Mouse (Mus musculus) brain, embryonic 18.5 days (tissue): ENCODE measurements around the gene Raver1.

ENCODE experiments used
- DNase-seq: peaks from one replicate; pipeline ENCODE4 v3.0.0-alpha.2; 2012; ENCODE audit warnings: low read depth, low spot score

The Raver1 gene

DNA sequence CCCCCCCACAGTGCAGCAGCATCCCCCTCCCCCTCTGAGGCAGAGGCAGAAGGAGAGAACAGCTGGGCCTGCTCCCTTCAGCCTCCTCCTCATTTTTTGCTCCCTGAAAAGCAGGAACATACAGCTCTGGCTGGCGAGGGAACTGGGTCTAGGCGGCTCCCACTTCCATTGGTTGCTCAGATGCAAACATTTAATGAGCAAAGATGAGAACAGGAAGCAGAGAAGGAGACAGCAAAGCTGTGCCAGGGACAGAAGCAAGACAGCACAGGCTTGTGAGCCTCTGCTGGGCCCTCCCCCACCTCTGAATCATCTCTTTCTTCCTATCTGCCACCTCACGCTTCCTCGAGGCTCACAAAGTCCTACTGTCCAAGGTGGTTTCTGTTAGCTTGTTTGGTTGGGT lies 50.5 kb downstream of the Raver1 start:
- no peak for DNase-seq

DNA sequence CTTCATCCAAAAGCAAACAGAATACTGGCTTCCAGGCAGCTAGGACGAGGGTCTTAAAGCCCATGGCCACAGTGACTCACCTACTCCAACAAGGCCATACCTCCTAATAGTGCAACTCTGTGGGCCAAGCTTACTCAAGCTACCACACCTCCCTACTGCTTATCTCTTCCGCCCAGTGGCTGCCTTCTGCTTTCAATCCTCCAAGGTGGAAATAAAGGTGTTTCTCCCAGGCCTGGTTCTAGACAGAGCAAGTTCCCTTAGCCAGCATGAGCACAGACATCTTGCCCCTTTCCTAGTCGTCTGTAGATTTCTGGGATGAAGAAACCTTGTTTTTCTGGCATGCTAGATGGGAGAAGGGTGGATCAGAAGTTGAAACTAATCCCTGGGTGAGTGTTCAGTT lies 52.0 kb downstream of the Raver1 start:
- no peak for DNase-seq

DNA sequence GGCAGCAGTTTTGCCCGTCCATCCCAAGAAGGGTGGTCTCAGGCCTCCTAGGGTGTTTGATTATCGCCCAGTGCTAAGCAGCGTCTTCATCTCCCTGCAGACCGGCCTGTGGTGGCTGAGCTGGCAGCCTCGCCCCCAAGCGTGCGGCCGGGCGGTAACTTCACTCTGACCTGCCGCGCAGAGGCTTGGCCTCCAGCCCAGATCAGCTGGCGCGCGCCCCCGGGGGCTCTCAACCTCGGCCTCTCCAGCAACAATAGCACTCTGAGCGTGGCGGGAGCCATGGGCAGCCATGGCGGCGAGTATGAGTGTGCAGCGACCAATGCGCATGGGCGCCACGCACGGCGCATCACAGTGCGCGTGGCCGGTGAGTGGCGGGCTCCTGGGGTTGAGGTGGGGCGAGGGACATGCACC lies 54.3 kb downstream of the Raver1 start:
- DNase-seq: no peak

DNA sequence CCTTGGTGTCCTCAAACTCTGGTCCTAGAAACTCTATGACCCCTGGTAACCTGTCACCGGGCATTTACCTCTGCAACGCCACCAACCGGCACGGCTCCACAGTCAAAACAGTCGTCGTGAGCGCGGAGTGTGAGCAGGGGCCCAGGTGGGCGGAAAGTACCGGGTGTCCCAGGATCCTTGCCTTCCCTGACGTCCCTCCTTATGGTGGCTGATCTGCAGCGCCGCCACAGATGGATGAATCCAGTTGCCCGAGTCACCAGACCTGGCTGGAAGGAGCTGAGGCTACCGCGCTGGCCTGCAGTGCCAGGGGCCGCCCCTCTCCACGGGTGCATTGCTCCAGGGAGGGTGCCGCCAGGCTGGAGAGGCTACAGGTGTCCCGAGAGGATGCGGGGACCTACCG lies 55.1 kb downstream of the Raver1 start:
- DNase-seq: no peak

DNA sequence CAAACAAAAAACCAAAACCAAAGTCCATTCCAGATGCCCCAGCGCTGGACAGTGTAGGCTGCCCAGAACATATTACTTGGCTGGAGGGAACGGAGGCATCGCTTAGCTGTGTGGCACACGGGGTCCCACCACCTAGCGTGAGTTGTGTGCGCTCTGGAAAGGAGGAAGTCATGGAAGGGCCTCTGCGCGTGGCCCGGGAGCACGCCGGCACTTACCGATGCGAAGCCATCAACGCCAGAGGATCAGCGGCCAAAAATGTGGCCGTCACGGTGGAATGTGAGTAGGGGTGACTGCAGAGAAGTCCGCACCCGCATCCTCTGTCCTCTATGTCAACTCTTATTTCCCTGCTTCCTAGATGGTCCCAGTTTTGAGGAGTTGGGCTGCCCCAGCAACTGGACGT lies 55.6 kb downstream of the Raver1 start:
- no peak for DNase-seq

DNA sequence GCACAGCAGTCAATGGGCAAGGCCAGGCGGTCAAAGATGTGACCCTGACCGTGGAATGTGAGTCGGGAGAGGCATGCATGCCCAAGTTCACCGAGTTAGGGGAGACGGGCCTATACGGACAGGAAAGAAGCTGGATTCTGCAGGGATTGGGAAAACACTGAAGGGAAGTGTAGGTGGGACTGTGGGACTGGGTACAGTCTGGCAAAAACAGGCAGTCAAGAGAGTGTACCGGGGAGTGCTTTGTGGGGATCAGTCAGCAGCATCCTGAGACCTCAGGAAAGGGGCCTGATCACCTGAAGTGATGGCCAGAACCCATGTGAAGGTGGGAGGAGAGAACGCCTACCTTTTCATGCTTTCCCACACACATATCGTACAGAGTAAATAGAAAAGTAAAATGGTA lies 56.2 kb downstream of the Raver1 start:
- DNase-seq: no peak

DNA sequence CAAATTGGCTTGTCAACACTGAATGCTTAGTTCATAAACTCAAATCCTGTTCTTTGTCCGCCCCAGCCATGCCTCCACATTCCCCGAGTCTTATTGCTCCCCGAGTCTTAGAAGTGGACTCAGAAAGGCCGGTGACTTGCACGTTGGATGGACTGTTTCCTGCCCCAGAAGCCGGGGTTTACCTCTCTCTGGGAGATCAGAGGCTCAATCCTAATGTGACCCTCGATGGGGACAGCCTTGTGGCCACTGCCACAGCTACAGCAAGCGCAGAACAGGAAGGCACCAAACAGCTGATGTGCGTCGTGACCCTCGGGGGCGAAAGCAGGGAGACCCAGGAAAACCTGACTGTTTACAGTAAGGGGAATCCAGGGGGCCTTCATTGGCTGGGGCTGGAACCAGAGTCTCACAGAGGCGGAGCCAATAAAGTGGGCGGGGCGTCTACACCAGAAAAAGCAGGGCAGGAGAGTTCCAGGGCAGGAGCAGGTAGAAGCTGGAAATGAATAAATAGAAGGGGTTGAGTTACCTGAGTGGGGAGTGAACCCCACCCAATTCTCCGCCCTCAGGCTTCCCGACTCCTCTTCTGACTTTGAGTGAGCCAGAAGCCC lies 57.2 kb downstream of the Raver1 start:
- no peak for DNase-seq

DNA sequence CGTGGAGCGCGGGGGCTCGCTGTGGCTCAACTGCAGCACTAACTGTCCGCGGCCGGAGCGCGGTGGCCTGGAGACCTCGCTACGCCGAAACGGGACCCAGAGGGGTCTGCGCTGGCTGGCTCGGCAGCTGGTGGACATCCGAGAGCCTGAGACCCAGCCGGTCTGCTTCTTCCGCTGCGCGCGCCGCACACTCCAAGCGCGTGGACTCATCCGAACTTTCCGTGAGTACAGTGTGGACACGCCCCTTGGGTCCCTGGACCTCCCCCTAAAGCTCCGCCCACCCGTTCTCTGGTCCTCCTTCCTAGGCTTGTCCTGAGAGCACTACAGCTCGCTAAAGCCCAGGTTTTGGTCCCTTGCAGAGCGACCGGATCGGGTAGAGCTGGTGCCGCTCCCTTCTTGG lies 58.7 kb downstream of the Raver1 start:
- no peak for DNase-seq

DNA sequence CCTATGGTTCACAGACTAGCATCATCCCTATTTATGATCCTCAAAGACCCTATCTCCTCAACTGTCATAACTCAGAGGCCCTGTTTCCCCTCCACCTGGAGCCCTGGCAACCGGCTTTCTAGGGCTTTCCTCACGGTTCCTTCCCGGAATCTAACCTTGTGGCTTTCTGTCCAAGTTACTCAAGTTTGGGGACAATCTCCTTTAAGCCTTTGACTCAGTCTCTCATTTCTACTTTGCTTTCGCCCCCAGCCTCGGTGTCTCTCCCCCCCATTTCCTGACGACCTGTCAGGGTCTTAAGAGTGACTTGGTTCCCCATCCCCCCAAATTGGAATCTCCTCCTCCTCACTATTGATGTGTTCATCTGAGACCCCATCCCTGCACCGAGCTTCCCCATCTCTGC lies 59.3 kb downstream of the Raver1 start:
- DNase-seq: no peak

DNA sequence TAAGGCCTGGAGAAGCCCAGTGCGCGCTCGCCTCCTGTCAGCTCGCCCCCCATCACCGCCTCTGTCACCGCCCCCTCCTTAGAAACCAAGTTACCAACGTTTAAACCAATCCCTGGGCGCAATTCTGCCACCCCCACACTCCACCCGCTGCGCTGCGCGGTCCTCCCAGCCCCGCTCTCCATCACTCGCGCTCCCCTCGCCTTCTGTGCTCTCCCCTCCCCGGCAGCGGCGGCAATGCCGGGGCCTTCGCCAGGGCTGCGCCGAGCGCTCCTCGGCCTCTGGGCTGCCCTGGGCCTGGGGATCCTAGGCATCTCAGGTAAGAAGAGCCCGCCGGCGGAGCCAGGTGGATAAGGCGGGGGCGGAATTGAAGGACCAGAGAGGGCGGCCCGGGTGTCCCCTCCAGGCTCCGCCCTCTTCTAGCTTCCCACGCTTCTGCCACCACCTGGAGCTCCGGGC lies 59.9 kb downstream of the Raver1 start, which contains the start of gene Icam5:
TSS of gene Icam5 (plus strand) at position 178 of the 456 bp plus-strand sequence.
- DNase-seq: no peak

DNA sequence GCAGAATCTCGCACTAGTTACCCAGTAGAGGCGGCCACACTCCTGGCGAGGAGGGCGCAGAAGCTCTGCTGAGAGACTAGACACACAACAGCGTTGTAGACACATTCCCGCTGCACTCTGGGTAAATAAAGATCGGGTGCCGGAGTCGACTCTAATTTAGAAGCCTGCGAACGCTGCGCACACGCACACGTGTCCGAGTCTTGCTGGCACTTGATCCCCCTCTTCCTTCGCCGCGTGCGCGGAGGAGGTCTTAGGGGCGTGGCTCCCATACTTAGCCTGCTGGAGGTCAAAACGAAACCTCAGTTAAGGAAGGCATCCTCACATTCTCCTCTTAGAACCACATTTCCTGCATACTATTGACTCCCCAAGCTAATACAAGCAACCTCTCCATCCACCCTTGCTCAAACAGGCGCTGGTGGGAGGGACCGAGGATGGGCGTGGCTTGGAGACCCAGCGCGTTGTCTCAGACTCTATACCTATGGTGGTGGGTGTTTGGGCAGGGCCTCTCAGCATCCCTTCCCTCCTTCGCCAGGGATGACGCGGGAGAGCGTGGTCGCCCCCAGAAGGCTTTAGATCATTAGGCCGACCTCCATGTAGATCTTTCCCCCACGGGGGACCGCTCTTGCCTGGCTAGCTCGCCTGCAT lies 60.4 kb downstream of the Raver1 start:
- no peak for DNase-seq

DNA sequence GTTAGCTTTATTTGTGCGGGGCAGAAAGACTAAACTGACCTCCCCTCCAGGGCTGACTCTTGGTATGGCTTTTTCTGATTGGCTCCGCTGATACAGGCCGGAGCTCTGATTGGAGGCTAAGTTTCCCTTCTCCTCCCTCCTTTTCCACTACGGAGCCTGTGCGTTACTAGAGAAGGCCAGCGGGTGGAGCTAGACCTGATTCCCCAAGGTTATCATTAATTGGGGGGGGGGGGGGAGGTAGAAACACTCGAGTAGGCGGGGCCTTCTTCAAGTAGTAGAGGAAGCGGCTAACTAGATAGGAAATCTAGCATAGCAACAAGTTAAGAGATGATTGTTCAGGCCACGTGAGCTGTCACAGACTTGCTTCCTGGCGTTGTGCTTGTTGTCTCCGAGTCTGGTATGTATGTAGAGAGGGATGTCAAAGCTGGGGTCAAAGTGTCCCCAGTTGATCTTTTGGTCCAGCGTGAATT lies 61.0 kb downstream of the Raver1 start:
- peak; percentile 75 for DNase-seq

DNA sequence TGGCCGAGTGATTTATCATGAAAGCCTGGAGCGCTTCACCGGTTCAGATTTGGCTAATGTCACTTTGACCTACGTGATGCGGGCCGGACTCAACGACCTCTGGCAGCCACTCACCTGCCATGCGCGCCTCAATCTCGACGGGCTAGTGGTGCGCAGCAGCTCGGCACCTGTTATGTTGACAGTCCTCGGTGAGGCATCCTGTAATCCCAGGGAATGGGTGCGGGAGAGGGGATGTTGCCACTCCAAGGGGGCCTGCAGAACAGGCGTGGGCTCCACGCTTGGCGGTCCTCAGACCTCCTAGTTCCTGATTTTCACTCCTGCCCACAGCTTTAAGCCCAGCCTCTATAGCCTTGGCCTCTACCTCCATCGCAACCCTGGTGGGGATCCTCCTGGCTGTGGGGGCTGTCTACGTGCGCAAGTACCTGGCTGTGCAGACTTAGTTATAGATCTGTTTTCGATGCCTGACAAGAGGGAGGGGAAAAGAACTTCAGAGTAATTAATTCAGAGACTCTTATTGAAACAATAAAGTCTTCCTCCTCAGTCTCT lies 61.7 kb downstream of the Raver1 start:
- DNase-seq: no peak

DNA sequence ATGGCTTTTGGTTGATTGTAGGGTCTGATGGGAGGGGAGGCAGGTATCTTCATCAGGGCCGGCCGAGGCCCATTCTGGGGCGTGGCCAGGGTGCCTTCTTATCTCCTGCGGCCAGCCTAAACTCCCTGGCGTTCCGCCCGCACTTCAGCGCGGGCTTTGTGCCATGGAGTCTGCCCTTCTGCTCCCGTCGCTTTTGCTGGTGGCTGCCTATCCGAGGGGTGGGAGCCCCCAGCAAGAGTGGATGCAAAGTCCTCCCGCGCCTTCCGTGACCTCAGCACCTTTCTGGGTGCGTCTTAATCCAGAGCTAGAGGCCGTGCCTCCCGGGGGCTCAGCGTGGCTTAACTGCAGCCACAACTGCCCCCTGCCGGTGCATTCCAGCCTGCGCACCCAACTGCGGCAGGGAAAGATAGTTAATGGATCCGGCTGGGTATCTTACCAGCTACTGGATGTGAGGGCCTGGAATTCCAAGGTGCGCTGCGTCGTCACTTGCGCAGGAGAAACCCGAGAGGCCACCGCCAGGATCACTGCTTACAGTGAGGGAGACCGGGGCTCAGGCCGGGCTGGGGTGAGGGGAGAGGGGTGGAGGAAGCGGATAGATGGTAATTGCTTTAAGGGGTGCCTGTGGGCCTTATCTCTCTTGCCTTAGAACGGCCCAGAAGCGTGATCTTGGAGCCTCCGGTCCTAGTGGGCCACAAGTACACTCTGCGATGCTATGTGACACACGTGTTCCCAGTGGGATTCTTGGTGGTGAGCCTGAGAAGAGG lies 62.3 kb downstream of the Raver1 start, which contains the start of gene Icam4:
TSS of gene Icam4 (plus strand) at position 83 of the 764 bp plus-strand sequence.
- no peak for DNase-seq

DNA sequence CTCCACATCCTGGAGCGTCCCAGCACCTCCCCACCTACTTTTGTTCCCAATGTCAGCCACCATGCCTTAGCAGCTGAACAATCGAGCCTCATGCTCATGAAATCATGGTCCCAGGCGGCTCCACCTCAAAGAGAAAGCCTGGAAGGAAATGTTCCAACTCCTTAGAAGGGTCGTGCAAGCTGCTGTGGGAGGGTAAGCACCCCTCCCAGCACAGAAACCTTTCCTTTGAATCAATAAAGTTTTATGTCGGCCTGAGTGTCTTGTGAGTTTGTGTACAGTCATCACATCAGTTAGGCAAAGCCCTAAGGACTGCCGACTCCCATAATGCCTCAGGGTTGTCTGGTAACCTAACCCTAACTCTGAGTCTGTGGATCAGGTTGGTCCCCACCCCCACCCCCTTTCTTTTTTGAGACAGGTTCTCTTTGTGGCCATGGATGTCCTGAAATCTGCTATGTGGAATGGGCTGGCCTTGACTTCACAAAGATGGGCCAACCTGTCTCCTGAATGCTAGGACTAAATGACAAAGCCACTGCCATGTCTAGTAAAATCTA lies 63.2 kb downstream of the Raver1 start:
- DNase-seq: no peak

DNA sequence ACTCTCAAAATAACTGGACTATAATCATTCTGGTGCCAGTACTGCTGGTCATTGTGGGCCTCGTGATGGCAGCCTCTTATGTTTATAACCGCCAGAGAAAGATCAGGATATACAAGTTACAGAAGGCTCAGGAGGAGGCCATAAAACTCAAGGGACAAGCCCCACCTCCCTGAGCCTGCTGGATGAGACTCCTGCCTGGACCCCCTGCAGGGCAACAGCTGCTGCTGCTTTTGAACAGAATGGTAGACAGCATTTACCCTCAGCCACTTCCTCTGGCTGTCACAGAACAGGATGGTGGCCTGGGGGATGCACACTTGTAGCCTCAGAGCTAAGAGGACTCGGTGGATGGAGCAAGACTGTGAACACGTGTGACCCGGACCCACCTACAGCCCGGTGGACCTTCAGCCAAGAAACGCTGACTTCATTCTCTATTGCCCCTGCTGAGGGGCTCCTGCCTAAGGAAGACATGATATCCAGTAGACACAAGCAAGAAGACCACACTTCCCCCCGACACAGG lies 64.0 kb downstream of the Raver1 start:
- DNase-seq: no peak

DNA sequence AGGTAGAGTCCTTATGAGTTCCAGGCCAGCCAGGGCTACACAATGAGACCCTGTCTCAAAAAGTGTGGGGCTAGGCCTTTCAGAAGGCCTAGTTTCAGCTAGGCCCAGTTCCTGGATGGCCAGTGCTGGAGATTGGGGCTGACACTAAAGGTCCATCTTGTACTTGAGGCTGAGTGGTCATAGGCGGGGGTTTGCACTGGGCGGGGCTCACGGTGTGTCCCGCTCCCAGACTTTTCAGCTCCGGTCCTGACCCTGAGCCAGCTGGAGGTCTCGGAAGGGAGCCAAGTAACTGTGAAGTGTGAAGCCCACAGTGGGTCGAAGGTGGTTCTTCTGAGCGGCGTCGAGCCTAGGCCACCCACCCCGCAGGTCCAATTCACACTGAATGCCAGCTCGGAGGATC lies 65.0 kb downstream of the Raver1 start:
- DNase-seq: no peak

DNA sequence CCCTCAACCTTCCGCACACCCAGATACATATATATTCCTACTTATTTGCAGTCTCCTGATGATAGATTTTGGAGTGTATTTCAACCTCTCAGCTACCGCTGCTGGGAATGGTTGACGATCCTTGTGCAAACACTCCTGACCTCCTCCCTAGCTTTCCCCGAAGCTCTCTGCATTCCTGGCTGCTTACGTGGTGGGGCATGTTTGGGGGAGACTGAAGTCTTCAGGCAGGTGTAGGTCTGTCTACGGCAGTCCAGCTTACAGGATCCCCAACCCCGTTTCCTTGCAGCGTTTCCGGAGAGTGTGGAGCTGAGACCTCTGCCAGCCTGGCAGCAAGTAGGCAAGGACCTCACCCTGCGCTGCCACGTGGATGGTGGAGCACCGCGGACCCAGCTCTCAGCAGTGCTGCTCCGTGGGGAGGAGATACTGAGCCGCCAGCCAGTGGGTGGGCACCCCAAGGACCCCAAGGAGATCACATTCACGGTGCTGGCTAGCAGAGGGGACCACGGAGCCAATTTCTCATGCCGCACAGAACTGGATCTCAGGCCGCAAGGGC lies 66.5 kb downstream of the Raver1 start:
- DNase-seq: no peak
